Mouse (Mus musculus) liver, postnatal 0 days (tissue): Measurements from ENCODE around the gene Tas2r126.

ENCODE experiments used
- CTCF ChIP-seq: sonication (generic); IDR thresholded peaks from 2 replicates; pipeline ENCODE4 v1.5.1; 2016; ENCODE audit warnings: antibody characterized with exemption, low read depth
- EP300 ChIP-seq: IDR thresholded peaks from 2 replicates; pipeline ENCODE4 v1.6.1; 2016; ENCODE audit warnings: antibody characterized with exemption, low read depth, mild to moderate bottlenecking

DNA sequence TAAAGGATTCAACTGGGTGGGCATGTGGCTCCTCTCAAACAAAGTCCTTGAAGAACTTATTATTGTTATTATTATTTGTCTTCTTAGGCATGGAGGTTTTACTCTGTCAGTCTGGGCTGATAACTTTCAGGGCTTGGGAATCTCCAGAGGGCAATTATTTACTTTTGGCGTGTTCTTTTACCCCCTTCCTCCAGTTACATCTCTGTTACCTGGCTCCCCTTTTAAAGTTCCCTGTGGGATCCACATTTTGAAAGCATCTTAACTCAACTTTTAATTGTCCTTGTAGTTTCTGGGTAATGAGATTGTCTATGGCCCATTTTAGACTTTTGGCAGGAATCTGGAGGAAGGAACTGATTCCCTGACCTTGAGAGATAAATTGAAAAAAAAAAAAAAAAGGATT lies 41.9 kb downstream of the Tas2r126 start, which contains the start of gene Olfr457:
- no peak for TF ChIP-seq EP300
- TF ChIP-seq CTCF, result no peak
